Mouse (Mus musculus): ENCODE results near the gene Rrnad1.

DNA sequence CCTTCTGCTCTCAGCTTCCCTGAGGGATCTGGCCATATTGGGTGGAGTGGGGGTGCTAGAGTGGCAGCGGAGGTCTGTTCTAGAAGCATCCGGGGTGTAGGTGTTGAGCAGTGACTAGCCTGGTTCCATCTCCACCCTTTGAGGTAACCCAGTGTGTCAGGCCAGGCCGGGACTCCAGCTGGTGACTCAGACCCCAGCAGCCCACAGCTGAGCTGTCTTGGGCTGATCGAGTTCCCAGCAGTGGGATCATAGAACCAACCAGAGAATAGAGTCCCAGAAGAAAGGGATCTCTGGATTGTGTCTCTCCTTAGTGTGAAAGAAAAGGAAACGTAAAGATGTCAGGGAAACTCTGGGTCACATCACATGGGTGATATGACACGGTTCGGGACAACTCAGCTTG is 28.9 kb upstream of the Rrnad1 start:
- TF ChIP-seq CTCF (IDR thresholded peaks at IDR 0.05; ENCODE audit: borderline replicate concordance, extremely low read depth, insufficient read depth, insufficient read length), result no peak
- TF ChIP-seq POLR2A (IDR thresholded peaks at IDR 0.05; ENCODE audit: borderline replicate concordance, extremely low read depth, insufficient read depth, insufficient read length, poor library complexity, severe bottlenecking), result no peak

Data from brain, embryonic 14.5 days (tissue).